Mouse (Mus musculus) stomach, postnatal 0 days (tissue): ENCODE results near the gene Hspa12b.

Experiments
- CTCF ChIP-seq: IDR thresholded peaks from 2 replicates; pipeline ENCODE4 v1.5.1; 2016; ENCODE audit warnings: antibody characterized with exemption, low read depth, mild to moderate bottlenecking, moderate library complexity
- EP300 ChIP-seq: optimal IDR thresholded peaks from 2 replicates; pipeline ENCODE3; 2016; ENCODE audit warnings: antibody characterized with exemption

DNA sequence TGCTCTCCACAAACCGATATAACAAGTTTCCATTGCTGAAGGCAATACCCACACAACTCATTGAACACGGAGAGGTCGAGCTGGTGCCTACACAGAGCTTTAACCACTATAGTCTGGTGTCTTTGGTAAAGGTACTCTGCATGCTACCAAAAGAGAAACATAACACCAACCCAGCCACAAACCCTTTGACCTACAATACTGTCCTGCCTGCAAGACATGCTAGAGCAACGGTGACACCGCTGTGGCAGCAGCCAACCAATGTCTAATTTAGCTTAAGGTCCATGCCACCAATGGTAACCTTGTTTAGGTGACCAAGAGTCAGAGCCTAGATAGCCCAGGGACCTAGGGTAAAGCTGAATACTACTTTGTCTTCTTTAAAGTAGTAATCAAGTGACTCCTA lies 33.5 kb upstream of the Hspa12b start:
- no peak for TF ChIP-seq CTCF
- no peak for TF ChIP-seq EP300
